Mouse (Mus musculus) intestine, embryonic 14.5 days (tissue): Measurements from ENCODE around the gene Pex11b. TPM values are rescaled to one million over a fixed set of nuclear protein-coding genes. Genes with fewer than 3 reads are reported as not detected.

Experiments
- ATAC-seq: fragments of 200-750 bp; cut with Nextera tagmentation; replicated peaks from 2 replicates; pipeline ENCODE4 v1.8.0; 2017; ENCODE audit warnings: low read depth, moderate number of reproducible peaks, moderate TSS enrichment, moderate library complexity; ENCODE audit not compliant: low FRiP score, low TSS enrichment
- DNase-seq: peaks from one replicate; pipeline ENCODE4 v3.0.0-alpha.2; 2018; ENCODE audit warnings: low spot score
- H3K27ac ChIP-seq: fragments of 300-500 bp; sonication (generic); 2 replicates; pipeline ENCODE4 v1.5.1; 2014; ENCODE audit warnings: low read depth, mild to moderate bottlenecking, control low read depth
- H3K27me3 ChIP-seq: fragments of 300-500 bp; sonication (generic); replicated peaks from 2 replicates; pipeline ENCODE4 v1.6.1; 2014; ENCODE audit warnings: low read length, control low read depth; ENCODE audit not compliant: control insufficient read depth, insufficient read depth
- H3K36me3 ChIP-seq: fragments of 300-500 bp; sonication (generic); 2 replicates; pipeline ENCODE4 v1.6.1; 2014; ENCODE audit warnings: low read length, control low read depth; ENCODE audit not compliant: control insufficient read depth, insufficient read depth
- H3K4me1 ChIP-seq: fragments of 300-500 bp; sonication (generic); replicated peaks from 2 replicates; pipeline ENCODE4 v1.6.1; 2014; ENCODE audit warnings: low read length, control low read depth, mixed read lengths; ENCODE audit not compliant: control insufficient read depth, insufficient read depth
- H3K4me2 ChIP-seq: fragments of 300-500 bp; sonication (generic); 2 replicates; pipeline ENCODE4 v1.6.1; 2014; ENCODE audit warnings: low read length
- H3K4me3 ChIP-seq: fragments of 300-500 bp; sonication (generic); 2 replicates; pipeline ENCODE4 v1.5.1; 2014; ENCODE audit warnings: low read depth, low read length, control low read depth, mixed read lengths
- H3K9ac ChIP-seq: fragments of 300-500 bp; sonication (generic); 2 replicates; pipeline ENCODE4 v1.6.1; 2014; ENCODE audit warnings: mild to moderate bottlenecking, low read length
- H3K9me3 ChIP-seq: fragments of 300-500 bp; sonication (generic); 2 replicates; pipeline ENCODE4 v1.6.1; 2016; ENCODE audit warnings: low read length, control low read depth; ENCODE audit not compliant: control insufficient read depth
- WGBS: fragments of 180-500 bp; shearing (Covaris S2); extraction: QIAGEN DNeasy Blood & Tissue Kit; methylation state at CpG from one replicate; pipeline ENCODE4 v1.1.7; 2014; 5-methylcytosine and 5-hydroxymethylcytosine counted together
- polyA plus RNA-seq: library from polyadenylated mRNA; unstranded; fragments of >200 nt; fragmentation: Nextera tagmentation; extraction: Ambion mirVana; gene quantifications from 2 replicates; pipeline ENCODE4 v1.2.1, GENCODE M21; 2014

Gene Pex11b
- polyA plus RNA-seq = 44.1 and 54.3 TPM in 2 replicates

- ATAC-seq = peak; percentile 84
- H3K4me1 ChIP-seq = peaks cover 10% of the 10 kb centered on the region
- peak within 1 kb of the TSS; percentile 70 for H3K4me2 ChIP-seq
- WGBS = 2% methylated on average over 60 of the region's 60 CpGs
- peaks cover 50% of the 10 kb centered on the region for H3K36me3 ChIP-seq
- peak within 1 kb of the TSS; percentile 73 for H3K27ac ChIP-seq
- H3K4me3 ChIP-seq = peak within 1 kb of the TSS; percentile 96
- H3K27me3 ChIP-seq = no peaks in the 10 kb centered on the region
- peak; percentile 92 for DNase-seq
- H3K9ac ChIP-seq = peak within 1 kb of the TSS; percentile 90
- no peaks in the 10 kb centered on the region for H3K9me3 ChIP-seq
These were observed at the start of gene Pex11b, which contains the start of gene Gm42957 for GRCm38 (mm10) chr3:96634928-96635879. Gene Pex11b (plus strand): TSS chr3:96635376. Gene Gm42957 (plus strand): TSS chr3:96635474.

DNA sequence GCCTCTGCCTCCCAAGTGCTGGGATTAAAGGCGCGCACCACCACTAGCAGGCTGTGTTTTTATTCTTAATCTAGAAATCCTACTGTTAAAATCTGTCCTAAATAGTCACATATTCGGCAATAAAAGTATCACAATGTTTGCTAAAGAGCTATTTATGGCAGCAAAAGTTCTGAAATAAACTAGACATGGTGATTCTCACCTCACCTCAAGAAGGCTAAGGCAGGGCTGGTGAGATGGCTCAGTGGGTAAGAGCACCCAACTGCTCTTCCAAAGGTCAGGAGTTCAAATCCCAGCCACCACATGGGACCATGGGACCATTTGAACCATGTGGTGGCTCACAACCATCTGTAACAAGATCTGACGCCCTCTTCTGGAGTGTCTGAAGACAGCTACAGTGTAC is 44.5 kb upstream of the Pex11b start:
- WGBS = 79% methylated on average over 4 of the region's 4 CpGs
- Histone ChIP-seq H3K9me3 (no peaks in the 10 kb centered on the region), H3K4me3 (no peak overlapping the region), H3K4me1 (peaks cover 10% of the 10 kb centered on the region; the same call in 1 of the 2 replicates), H3K4me2 (no peak overlapping the region), H3K36me3 (no peaks in the 10 kb centered on the region), H3K9ac (no peak overlapping the region), H3K27me3 (0 out of 2 replicates have a peak, but pooled peaks cover 5% of the 10 kb centered on the region), H3K27ac (no peak overlapping the region)
- ATAC-seq (no peak), DNase-seq (no peak)

GRCm38 (mm10) chr3:96593374-96593773 is 41.8 kb upstream of the Pex11b start:
- peak overlapping the region; percentile 75 for H3K4me2 ChIP-seq
- no peaks in the 10 kb centered on the region for H3K36me3 ChIP-seq
- H3K9ac ChIP-seq = peak overlapping the region; percentile 72
- DNase-seq (no peak), ATAC-seq (no peak)
- no peaks in the 10 kb centered on the region for H3K9me3 ChIP-seq
- peak overlapping the region; percentile 47; the same call in 1 of the 2 replicates for H3K27ac ChIP-seq
- peaks cover 14% of the 10 kb centered on the region; the same call in 1 of the 2 replicates for H3K27me3 ChIP-seq
- peak overlapping the region; percentile 68 for H3K4me3 ChIP-seq
- H3K4me1 ChIP-seq = peaks cover 28% of the 10 kb centered on the region
- under 1% methylated on average over 10 of the region's 10 CpGs for WGBS

- no peaks in the 10 kb centered on the region for H3K9me3 ChIP-seq
- ATAC-seq (peak; percentile 83), DNase-seq (peak; percentile 95)
- H3K9ac ChIP-seq = peak within 1 kb of the TSS; percentile 72
- H3K36me3 ChIP-seq = no peaks in the 10 kb centered on the region
- WGBS = under 1% methylated on average over 38 of the region's 38 CpGs
- H3K4me1 ChIP-seq = peaks cover 30% of the 10 kb centered on the region
- H3K4me2 ChIP-seq = peak within 1 kb of the TSS; percentile 75
- peak within 1 kb of the TSS; percentile 68 for H3K4me3 ChIP-seq
- peak within 1 kb of the TSS; percentile 80 for H3K27ac ChIP-seq
- H3K27me3 ChIP-seq = peaks cover 18% of the 10 kb centered on the region; the same call in 1 of the 2 replicates
These were observed 41.2 kb upstream of the Pex11b start, which contains the start of gene Polr3gl for GRCm38 (mm10) chr3:96593790-96594560. Gene Polr3gl (minus strand): TSS chr3:96594181.

GRCm38 (mm10) chr3:96594851-96595250 is 40.3 kb upstream of the Pex11b start:
- Histone ChIP-seq H3K27ac (no peak overlapping the region), H3K9me3 (no peaks in the 10 kb centered on the region), H3K9ac (no peak overlapping the region), H3K4me2 (no peak overlapping the region), H3K27me3 (peaks cover 24% of the 10 kb centered on the region; the same call in 1 of the 2 replicates), H3K4me1 (peaks cover 30% of the 10 kb centered on the region), H3K36me3 (no peaks in the 10 kb centered on the region), H3K4me3 (no peak overlapping the region)
- no peak for DNase-seq
- 79% methylated on average over 5 of the region's 5 CpGs for WGBS
- ATAC-seq = no peak

- H3K4me3 ChIP-seq = peak overlapping the region; percentile 48; the same call in 1 of the 2 replicates
- no peak overlapping the region for H3K27ac ChIP-seq
- 25% methylated on average over 6 of the region's 6 CpGs for WGBS
- H3K9ac ChIP-seq = no peak overlapping the region
- H3K4me1 ChIP-seq = peaks cover 37% of the 10 kb centered on the region
- H3K27me3 ChIP-seq = peaks cover 24% of the 10 kb centered on the region; the same call in 1 of the 2 replicates
- no peak for DNase-seq
- H3K9me3 ChIP-seq = no peaks in the 10 kb centered on the region
- peak overlapping the region; percentile 96 for H3K4me2 ChIP-seq
- H3K36me3 ChIP-seq = no peaks in the 10 kb centered on the region
- no peak for ATAC-seq
These were observed 39.5 kb upstream of the Pex11b start for GRCm38 (mm10) chr3:96595661-96596060.

DNA sequence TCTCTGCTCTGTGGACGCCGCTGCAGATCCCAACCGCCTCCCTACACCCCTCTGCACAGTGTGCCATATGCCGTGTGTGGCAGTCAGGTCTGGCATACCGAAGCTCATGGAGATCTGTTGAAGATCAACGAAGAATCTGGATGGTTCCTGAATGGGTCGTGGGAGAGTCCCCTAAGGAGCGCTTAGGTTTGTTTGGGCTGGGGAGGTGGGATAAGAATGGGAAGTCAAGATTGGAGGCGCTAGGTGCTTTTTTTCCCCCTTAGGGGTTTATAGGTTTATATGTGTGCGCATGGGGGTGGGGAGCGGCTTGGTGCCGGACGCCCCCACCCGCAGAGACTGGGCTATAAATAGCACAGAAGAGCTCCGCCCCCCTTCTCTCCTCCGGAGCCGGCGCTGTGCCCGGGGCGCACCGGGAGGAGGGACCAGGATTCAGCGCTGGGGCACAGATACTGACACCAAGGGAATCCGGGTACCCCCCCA is 38.9 kb upstream of the Pex11b start, which contains the start of gene Ankrd34a:
Ankrd34a (plus strand) TSS at position 409 of the 480 bp plus-strand sequence.
- DNase-seq (no peak), ATAC-seq (no peak)
- peaks cover 24% of the 10 kb centered on the region; the same call in 1 of the 2 replicates for H3K27me3 ChIP-seq
- no peaks in the 10 kb centered on the region for H3K36me3 ChIP-seq
- H3K4me2 ChIP-seq = peak within 1 kb of the TSS; percentile 96
- H3K4me1 ChIP-seq = peaks cover 37% of the 10 kb centered on the region
- H3K4me3 ChIP-seq = peak within 1 kb of the TSS; percentile 48
- peak within 1 kb of the TSS; percentile 50 for H3K9ac ChIP-seq
- H3K27ac ChIP-seq = peak within 1 kb of the TSS; percentile 47; the same call in 1 of the 2 replicates
- WGBS = 1% methylated on average over 19 of the region's 23 CpGs
- H3K9me3 ChIP-seq = no peaks in the 10 kb centered on the region

DNA sequence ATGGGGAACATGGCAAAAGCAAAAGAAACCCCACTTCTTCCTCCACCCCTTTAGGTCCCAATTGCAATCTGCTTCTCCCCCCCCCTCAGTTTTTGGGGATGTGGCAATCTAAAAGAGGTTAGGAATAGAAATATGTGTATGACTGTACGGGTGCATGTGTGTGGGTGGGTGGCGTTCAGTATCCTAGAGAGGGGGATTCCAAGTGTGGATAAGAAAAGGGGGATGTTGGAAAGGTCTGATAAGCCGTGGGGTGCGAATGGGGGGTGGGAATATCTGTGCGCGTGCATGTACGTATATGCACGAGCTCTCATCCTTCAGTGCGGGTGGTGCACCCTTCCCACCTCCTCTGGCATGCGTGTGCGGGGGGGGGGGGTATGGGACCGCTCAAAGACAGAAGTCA is 38.3 kb upstream of the Pex11b start:
- Histone ChIP-seq H3K4me3 (peak overlapping the region; percentile 48), H3K36me3 (no peaks in the 10 kb centered on the region), H3K4me2 (peak overlapping the region; percentile 96), H3K27me3 (peaks cover 24% of the 10 kb centered on the region; the same call in 1 of the 2 replicates), H3K9me3 (no peaks in the 10 kb centered on the region), H3K4me1 (peaks cover 37% of the 10 kb centered on the region), H3K9ac (peak overlapping the region; percentile 50), H3K27ac (no peak overlapping the region)
- ATAC-seq = no peak
- WGBS = 2% methylated on average over 11 of the region's 12 CpGs
- DNase-seq = no peak
